Mouse (Mus musculus) erythroblast, embryonic 14.5 days (primary cell): ENCODE measurements around the gene Klhl26. TPM values are rescaled to one million over a fixed set of nuclear protein-coding genes. Genes with fewer than 3 reads are reported as not detected.

ENCODE experiments used
- H3K27me3 ChIP-seq: 2 replicates; pipeline ENCODE4 v1.6.1; 2012; ENCODE audit warnings: inconsistent platforms; ENCODE audit not compliant: control insufficient read depth
- H3K36me3 ChIP-seq: 2 replicates; pipeline ENCODE4 v1.6.1; 2012; ENCODE audit warnings: mild to moderate bottlenecking, inconsistent platforms; ENCODE audit not compliant: control insufficient read depth
- H3K4me1 ChIP-seq: 2 replicates; pipeline ENCODE4 v1.6.1; 2012; ENCODE audit warnings: inconsistent platforms; ENCODE audit not compliant: control insufficient read depth
- H3K4me3 ChIP-seq: replicated peaks from 2 replicates; pipeline ENCODE3; 2012; ENCODE audit warnings: moderate library complexity, mild to moderate bottlenecking, inconsistent platforms
- H3K9me3 ChIP-seq: 2 replicates; pipeline ENCODE4 v1.6.1; 2012; ENCODE audit warnings: low read length, inconsistent platforms, mixed read lengths; ENCODE audit not compliant: control insufficient read depth
- GATA1 ChIP-seq: IDR thresholded peaks from 2 replicates; pipeline ENCODE4 v1.6.1; 2012; ENCODE audit warnings: low read length, inconsistent platforms, mixed read lengths
- TAL1 ChIP-seq: IDR thresholded peaks from 3 replicates; pipeline ENCODE4 v1.6.1; 2012; ENCODE audit warnings: low read length, inconsistent platforms, mixed read lengths
- polyA plus RNA-seq: library from polyadenylated mRNA; stranded (reverse); fragments of >175 nt; gene quantifications from 2 replicates; pipeline ENCODE4 v1.2.3, GENCODE M21; 2012

Gene Klhl26
- polyA plus RNA-seq, 1 experiment: 0.92 TPM

DNA sequence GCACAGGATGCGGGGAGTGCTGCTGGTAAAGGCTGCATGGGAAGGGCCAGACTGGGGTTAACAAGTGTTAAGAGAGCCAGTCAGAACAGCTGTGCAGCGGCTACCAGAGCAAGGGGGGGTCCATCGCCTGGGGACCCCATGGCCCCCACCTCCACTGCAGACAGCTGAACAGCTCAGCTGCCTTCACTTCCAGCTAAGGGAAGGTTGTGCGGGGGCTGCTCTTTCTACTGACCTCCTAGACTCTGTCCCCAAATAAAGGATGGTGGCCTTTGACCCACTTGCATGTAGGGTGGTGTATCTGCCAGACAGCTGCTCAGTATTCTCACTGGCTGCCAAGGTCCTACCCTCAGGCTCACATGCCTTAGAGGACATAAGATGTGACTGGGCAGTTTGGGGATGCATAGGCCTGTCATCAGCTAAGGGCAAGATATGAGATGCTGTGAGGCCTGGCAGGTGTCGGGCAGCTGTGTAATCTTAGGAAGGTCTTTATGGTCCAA is 9.5 kb downstream of the Klhl26 start:
- no peak overlapping the region for H3K4me3 ChIP-seq
- H3K9me3 ChIP-seq: no peaks in the 10 kb centered on the region
- H3K4me1 ChIP-seq: peaks cover 37% of the 10 kb centered on the region
- TF ChIP-seq GATA1 (no peak), TAL1 (no peak)
- H3K36me3 ChIP-seq: peaks cover 67% of the 10 kb centered on the region
- no peaks in the 10 kb centered on the region for H3K27me3 ChIP-seq

DNA sequence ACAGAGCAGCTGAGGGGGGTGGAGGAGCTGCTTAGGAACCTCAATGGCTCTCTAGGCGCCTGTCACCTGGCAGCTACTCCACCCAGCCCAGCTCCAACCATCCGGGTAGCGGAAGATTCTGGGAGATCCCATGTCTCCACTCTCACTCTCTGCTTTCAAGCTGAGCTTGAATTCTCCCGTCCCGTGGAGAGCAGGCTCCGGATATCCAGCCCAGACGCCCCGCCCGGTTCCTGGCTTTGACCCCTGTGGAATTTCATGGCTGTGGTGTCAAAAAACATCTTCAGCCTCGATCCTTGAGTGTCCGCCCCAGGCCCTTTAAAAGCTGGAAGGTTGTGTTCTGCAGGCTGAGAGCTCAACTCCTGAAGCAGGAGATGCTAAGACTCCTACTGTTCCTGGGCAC is 10.0 kb downstream of the Klhl26 start:
- TF ChIP-seq TAL1: no peak
- TF ChIP-seq GATA1: no peak
- Histone ChIP-seq H3K9me3 (no peaks in the 10 kb centered on the region), H3K4me1 (peaks cover 37% of the 10 kb centered on the region), H3K4me3 (no peak overlapping the region), H3K36me3 (peaks cover 65% of the 10 kb centered on the region), H3K27me3 (no peaks in the 10 kb centered on the region)

GRCm38 (mm10) chr8:70466305-70466704 is 10.5 kb downstream of the Klhl26 start:
- TF ChIP-seq TAL1: no peak
- no peak for TF ChIP-seq GATA1
- Histone ChIP-seq H3K36me3 (peaks cover 61% of the 10 kb centered on the region), H3K27me3 (no peaks in the 10 kb centered on the region), H3K4me1 (peaks cover 37% of the 10 kb centered on the region), H3K4me3 (no peak overlapping the region), H3K9me3 (no peaks in the 10 kb centered on the region)

GRCm38 (mm10) chr8:70465701-70466100 is 11.1 kb downstream of the Klhl26 start:
- TF ChIP-seq TAL1: no peak
- H3K27me3 ChIP-seq: no peaks in the 10 kb centered on the region
- H3K4me1 ChIP-seq: peaks cover 37% of the 10 kb centered on the region
- peaks cover 58% of the 10 kb centered on the region for H3K36me3 ChIP-seq
- no peaks in the 10 kb centered on the region for H3K9me3 ChIP-seq
- H3K4me3 ChIP-seq: no peak overlapping the region

- no peak for TF ChIP-seq GATA1
- no peak for TF ChIP-seq TAL1
- H3K4me3 ChIP-seq: no peak overlapping the region
- H3K27me3 ChIP-seq: no peaks in the 10 kb centered on the region; the same call in 1 of the 2 replicates
- H3K4me1 ChIP-seq: peaks cover 27% of the 10 kb centered on the region
- peaks cover 57% of the 10 kb centered on the region for H3K36me3 ChIP-seq
- H3K9me3 ChIP-seq: peaks cover 8% of the 10 kb centered on the region
Measured at GRCm38 (mm10) chr8:70464162-70464561, 12.6 kb downstream of the Klhl26 start.

- peaks cover 53% of the 10 kb centered on the region for H3K36me3 ChIP-seq
- H3K4me1 ChIP-seq: peaks cover 25% of the 10 kb centered on the region
- H3K4me3 ChIP-seq: no peak overlapping the region
Measured at GRCm38 (mm10) chr8:70463306-70463705, 13.5 kb downstream of the Klhl26 start.

GRCm38 (mm10) chr8:70462516-70462813 is 14.3 kb downstream of the Klhl26 start:
- Histone ChIP-seq H3K36me3 (peaks cover 47% of the 10 kb centered on the region), H3K27me3 (no peaks in the 10 kb centered on the region; the same call in 1 of the 2 replicates), H3K4me1 (peaks cover 23% of the 10 kb centered on the region), H3K9me3 (peaks cover 8% of the 10 kb centered on the region), H3K4me3 (no peak overlapping the region)
- no peak for TF ChIP-seq GATA1
- no peak for TF ChIP-seq TAL1

More at GRCm38 (mm10) chr8:70463306-70463705, 13.5 kb downstream of the Klhl26 start:
- no peak for TF ChIP-seq TAL1
- TF ChIP-seq GATA1: no peak
- peaks cover 8% of the 10 kb centered on the region for H3K9me3 ChIP-seq
- H3K27me3 ChIP-seq: no peaks in the 10 kb centered on the region; the same call in 1 of the 2 replicates

DNA sequence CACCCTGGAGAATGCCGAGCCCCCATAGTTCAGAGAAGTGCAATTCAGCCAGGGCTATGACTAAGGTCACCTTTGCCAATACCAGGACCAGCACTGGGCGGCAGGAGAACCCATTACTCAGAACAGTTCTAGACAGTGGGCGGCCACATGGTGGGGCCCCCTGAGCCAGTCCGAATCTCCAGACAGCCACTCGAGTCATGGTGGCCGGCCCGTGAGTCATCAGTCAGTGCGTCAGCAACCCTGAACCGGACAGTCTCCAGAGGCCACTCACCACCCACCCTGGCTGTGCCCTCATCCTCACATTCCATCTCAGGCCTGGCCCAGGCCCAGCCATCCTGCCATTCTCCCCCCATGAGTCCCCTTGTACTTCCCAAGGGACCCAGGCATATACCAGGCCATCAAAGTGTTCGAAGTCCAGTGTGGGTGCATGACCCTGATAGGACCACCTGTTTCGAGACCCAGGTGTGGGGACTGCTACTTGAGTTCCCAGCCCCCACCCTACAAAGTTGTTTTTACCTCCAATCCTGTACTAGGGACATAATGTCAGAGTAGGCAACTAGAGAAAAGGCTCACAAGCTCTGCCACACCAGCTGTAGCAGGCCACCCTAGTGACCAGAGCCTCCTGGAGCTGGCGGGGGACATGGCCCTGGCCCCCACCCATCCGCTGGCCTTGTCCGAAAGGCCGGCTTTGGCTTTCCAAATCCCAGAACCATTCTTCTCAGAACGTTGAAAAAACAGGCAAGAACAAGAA is 14.8 kb downstream of the Klhl26 start:
- Histone ChIP-seq H3K27me3 (no peaks in the 10 kb centered on the region; the same call in 1 of the 2 replicates), H3K4me3 (no peak overlapping the region), H3K4me1 (peaks cover 25% of the 10 kb centered on the region), H3K36me3 (peaks cover 42% of the 10 kb centered on the region), H3K9me3 (peaks cover 8% of the 10 kb centered on the region)
- TF ChIP-seq TAL1: no peak
- no peak for TF ChIP-seq GATA1

DNA sequence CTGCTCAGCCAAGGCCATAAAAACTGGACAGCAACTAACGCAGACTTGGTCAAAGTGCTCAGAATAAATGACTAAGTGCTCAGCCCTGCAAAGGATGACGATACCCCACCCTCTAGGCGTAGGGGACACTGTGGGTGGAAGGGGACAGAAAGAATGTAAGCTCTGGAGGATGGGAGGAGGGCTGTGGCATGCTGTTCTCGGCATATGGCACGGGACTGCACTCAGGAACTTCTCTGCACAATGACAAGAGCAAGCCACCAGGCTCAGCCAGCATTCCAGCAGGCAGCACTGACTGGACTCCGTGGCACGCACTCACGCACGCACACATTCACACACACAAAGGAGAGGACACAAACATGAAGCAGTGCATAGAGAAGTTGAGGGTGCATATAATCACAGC is 16.2 kb downstream of the Klhl26 start:
- H3K36me3 ChIP-seq: peaks cover 28% of the 10 kb centered on the region
- H3K4me1 ChIP-seq: peaks cover 34% of the 10 kb centered on the region
- no peaks in the 10 kb centered on the region; the same call in 1 of the 2 replicates for H3K27me3 ChIP-seq
- TF ChIP-seq TAL1: no peak
- no peak for TF ChIP-seq GATA1
- peaks cover 8% of the 10 kb centered on the region for H3K9me3 ChIP-seq
- no peak overlapping the region for H3K4me3 ChIP-seq
